Mouse (Mus musculus): ENCODE results near the gene Pgf. TPM values are rescaled to one million over a fixed set of nuclear protein-coding genes. Genes with fewer than 3 reads are reported as not detected.

Pgf gene
- polyA plus RNA-seq, 1 experiment from 2014 or later, result 14.6 TPM

DNA sequence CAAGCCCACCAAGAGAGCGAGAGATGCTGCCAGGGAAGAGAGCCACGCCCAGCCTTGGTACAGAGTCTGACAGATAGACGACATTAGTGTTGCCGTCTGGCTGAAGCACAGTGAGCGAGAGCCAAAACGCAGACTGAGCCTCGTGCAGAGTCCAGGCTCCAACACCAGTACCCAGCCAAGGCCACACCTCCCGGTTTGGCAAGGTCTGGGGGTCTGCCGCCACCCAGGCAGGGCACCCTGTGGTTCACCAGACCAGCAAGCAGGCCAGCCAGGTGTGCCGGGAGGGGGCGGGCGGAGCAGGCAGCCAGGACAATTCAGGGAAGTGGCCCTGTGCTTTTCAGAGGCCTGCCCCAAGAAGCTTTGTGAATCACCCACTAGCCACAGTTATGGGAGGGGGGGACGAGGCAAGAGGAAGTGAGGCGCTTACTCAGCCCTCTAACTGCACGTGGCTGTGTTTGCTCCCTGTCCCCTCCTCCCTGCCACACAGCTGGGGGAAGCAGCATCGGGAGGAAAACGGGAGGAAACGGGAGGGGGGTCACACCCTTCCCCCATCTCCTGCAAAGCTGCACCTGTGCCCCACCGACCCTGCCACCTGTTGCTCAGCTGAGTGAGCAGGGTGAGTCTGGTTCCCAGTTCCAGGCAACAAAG, 15.0 kb upstream of the Pgf start:
- H3K9me3 ChIP-seq (ENCODE audit: low read depth, low read length), result no peaks in the 10 kb centered on the region
- ATAC-seq (ENCODE audit: insufficient read depth) (0 out of 2 replicates have a peak, but pooled peaks have one; percentile 12), DNase-seq (peak; percentile 64)
- H3K27ac ChIP-seq (ENCODE audit: low read depth), result peak overlapping the region; percentile 43
- TF ChIP-seq CTCF (IDR thresholded peaks at IDR 0.05; ENCODE audit: low read depth), result no peak
- H3K4me2 ChIP-seq, result peak overlapping the region; percentile 24; the same call in 1 of the 2 replicates
- 22% methylated on average over 19 of the region's 19 CpGs for WGBS
- H3K4me3 ChIP-seq (ENCODE audit: low read depth, low read length), result no peak overlapping the region
- H3K9ac ChIP-seq, result peak overlapping the region; percentile 4; the same call in 1 of the 2 replicates
- peaks cover 33% of the 10 kb centered on the region for H3K4me1 ChIP-seq (ENCODE audit: insufficient read depth)
- H3K27me3 ChIP-seq (ENCODE audit: insufficient read depth, low read length), result no peaks in the 10 kb centered on the region
- H3K36me3 ChIP-seq (ENCODE audit: insufficient read depth), result no peaks in the 10 kb centered on the region

DNA sequence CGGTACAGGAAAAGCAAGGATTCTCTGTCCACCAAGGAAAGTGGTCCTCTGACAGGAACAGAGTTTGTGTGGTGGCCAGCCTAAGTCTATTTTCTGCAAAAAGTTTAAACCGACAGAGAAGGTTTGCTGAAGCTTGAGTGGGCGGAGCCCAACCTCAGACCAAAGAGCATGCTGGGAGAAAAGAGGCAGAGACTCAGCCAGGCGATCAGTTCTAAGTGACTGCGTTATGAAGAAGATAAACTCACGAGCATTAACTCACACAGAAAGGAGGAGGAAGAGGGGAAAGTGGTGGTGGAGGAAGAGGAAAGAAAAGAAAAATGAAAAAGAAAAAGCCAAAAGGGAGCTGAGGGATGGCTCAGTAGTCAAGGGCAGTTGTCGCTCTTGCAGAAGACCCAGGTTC, 12.7 kb upstream of the Pgf start:
- no peaks in the 10 kb centered on the region for H3K36me3 ChIP-seq (ENCODE audit: insufficient read depth)
- peaks cover 32% of the 10 kb centered on the region for H3K4me1 ChIP-seq (ENCODE audit: insufficient read depth)
- H3K4me3 ChIP-seq (ENCODE audit: low read depth, low read length), result no peak overlapping the region
- no peaks in the 10 kb centered on the region for H3K27me3 ChIP-seq (ENCODE audit: insufficient read depth, low read length)
- WGBS, result 69% methylated on average over 7 of the region's 7 CpGs
- no peak overlapping the region for H3K27ac ChIP-seq (ENCODE audit: low read depth)
- H3K9me3 ChIP-seq (ENCODE audit: low read depth, low read length), result no peaks in the 10 kb centered on the region
- no peak for DNase-seq
- ATAC-seq (ENCODE audit: insufficient read depth), result no peak
- H3K4me2 ChIP-seq, result no peak overlapping the region
- no peak for TF ChIP-seq CTCF (IDR thresholded peaks at IDR 0.05; ENCODE audit: low read depth)
- no peak overlapping the region for H3K9ac ChIP-seq

DNA sequence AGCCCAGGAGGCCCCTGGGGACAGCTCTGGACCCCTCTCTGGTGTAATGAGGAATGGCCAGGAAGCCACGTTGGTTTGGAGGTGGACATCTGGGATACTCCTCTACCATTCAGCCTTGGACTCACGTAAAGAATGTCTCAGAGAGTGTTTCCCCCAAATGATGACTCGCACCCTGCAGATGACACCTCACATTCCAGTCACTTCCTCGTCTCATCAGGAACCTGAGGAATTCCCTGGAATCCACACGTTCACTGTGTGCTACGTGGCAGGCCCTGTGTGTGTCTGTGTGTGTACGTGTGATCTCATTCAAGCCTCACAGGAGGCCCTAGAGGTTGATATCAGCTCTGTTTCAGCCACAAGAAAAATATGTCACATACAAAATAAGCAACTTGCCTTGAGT, 8.8 kb upstream of the Pgf start:
- Histone ChIP-seq H3K27me3 (ENCODE audit: insufficient read depth, low read length) (no peaks in the 10 kb centered on the region), H3K9me3 (ENCODE audit: low read depth, low read length) (no peaks in the 10 kb centered on the region), H3K36me3 (ENCODE audit: insufficient read depth) (no peaks in the 10 kb centered on the region), H3K4me1 (ENCODE audit: insufficient read depth) (peaks cover 18% of the 10 kb centered on the region), H3K4me3 (ENCODE audit: low read depth, low read length) (no peak overlapping the region), H3K9ac (no peak overlapping the region; the same call in 1 of the 2 replicates), H3K4me2 (no peak overlapping the region), H3K27ac (ENCODE audit: low read depth) (no peak overlapping the region)
- ATAC-seq (ENCODE audit: insufficient read depth) (no peak), DNase-seq (no peak)
- no peak for TF ChIP-seq CTCF (IDR thresholded peaks at IDR 0.05; ENCODE audit: low read depth)
- WGBS, result 53% methylated on average over 7 of the region's 7 CpGs

DNA sequence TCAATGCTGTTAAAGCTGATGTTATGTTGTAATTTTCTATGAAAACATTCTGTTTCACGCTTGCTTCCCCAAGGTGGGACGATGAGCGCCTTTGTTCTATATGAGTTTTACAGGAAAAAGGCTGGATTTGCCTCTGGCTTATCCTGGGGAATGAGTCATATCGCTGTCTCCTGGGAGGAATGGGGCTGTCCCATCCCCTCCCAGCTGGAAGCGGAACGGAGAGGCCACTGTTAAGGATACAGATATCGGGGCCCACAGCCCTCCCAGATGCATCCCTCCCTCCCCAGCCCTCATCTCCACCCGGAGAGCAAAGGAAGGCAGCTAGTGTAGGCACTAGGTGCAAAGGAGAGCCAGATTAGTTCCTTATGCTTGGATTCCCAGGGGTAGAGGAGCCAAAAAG, 8.2 kb upstream of the Pgf start:
- ATAC-seq (ENCODE audit: insufficient read depth), result no peak
- no peaks in the 10 kb centered on the region for H3K9me3 ChIP-seq (ENCODE audit: low read depth, low read length)
- 42% methylated on average over 8 of the region's 8 CpGs for WGBS
- H3K36me3 ChIP-seq (ENCODE audit: insufficient read depth), result no peaks in the 10 kb centered on the region
- no peaks in the 10 kb centered on the region for H3K27me3 ChIP-seq (ENCODE audit: insufficient read depth, low read length)
- peaks cover 21% of the 10 kb centered on the region for H3K4me1 ChIP-seq (ENCODE audit: insufficient read depth)
- no peak overlapping the region for H3K4me2 ChIP-seq
- no peak for TF ChIP-seq CTCF (IDR thresholded peaks at IDR 0.05; ENCODE audit: low read depth)
- H3K27ac ChIP-seq (ENCODE audit: low read depth), result no peak overlapping the region
- DNase-seq, result no peak
- H3K4me3 ChIP-seq (ENCODE audit: low read depth, low read length), result no peak overlapping the region
- peak overlapping the region; percentile 22; the same call in 1 of the 2 replicates for H3K9ac ChIP-seq

DNA sequence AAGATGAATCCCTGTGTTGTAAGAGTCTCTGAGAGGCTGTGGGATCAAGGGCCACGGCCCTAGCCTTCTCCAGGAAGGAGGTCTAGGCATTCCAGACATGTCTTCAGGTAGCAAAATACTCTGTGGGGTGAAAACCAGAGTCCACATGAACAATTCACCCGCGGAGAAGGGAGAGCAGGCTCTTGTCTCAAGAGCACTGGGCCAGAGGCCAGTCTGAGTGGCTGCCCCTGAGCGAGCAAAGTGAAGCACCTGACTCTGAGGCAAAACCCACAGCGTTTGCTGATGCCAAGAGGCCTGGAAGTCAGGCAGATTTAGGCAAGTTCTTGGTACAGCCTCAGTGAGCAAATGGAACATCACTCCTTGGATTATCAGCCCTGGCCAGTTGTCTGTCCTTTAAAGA, 6.5 kb upstream of the Pgf start:
- H3K27me3 ChIP-seq (ENCODE audit: insufficient read depth, low read length), result no peaks in the 10 kb centered on the region
- H3K27ac ChIP-seq (ENCODE audit: low read depth), result no peak overlapping the region
- H3K36me3 ChIP-seq (ENCODE audit: insufficient read depth), result no peaks in the 10 kb centered on the region
- H3K4me1 ChIP-seq (ENCODE audit: insufficient read depth), result peaks cover 21% of the 10 kb centered on the region
- no peak for ATAC-seq (ENCODE audit: insufficient read depth)
- no peak overlapping the region for H3K9ac ChIP-seq
- H3K4me2 ChIP-seq, result no peak overlapping the region
- no peaks in the 10 kb centered on the region for H3K9me3 ChIP-seq (ENCODE audit: low read depth, low read length)
- no peak overlapping the region for H3K4me3 ChIP-seq (ENCODE audit: low read depth, low read length)
- no peak for DNase-seq
- 48% methylated on average over 5 of the region's 5 CpGs for WGBS
- TF ChIP-seq CTCF (IDR thresholded peaks at IDR 0.05; ENCODE audit: low read depth), result no peak

DNA sequence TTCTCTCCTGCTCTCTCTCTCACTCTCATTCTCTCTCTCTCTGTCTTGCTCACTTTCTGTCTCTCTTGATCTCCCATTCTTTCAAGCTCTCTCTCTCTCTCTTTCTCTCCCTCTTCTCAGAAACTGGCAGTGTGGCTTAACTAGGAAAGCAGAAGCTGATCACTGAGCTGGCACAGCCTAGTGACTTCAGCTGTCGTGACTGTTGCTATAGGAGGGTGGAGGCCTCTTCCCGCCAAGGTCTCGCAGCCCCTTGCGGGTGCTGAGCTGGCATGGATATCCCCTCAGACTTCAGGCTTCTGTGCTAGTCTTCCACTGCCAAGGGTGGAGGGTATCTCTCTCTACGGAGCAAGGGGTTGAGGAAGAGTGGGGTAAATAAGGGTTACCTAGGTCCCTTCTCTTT, 5.3 kb upstream of the Pgf start:
- H3K4me1 ChIP-seq (ENCODE audit: insufficient read depth), result peaks cover 21% of the 10 kb centered on the region
- H3K4me2 ChIP-seq, result no peak overlapping the region
- H3K27me3 ChIP-seq (ENCODE audit: insufficient read depth, low read length), result no peaks in the 10 kb centered on the region
- H3K36me3 ChIP-seq (ENCODE audit: insufficient read depth), result no peaks in the 10 kb centered on the region
- no peak overlapping the region for H3K27ac ChIP-seq (ENCODE audit: low read depth)
- no peak overlapping the region for H3K4me3 ChIP-seq (ENCODE audit: low read depth, low read length)
- ATAC-seq (ENCODE audit: insufficient read depth) (no peak), DNase-seq (no peak)
- no peak overlapping the region for H3K9ac ChIP-seq
- no peaks in the 10 kb centered on the region for H3K9me3 ChIP-seq (ENCODE audit: low read depth, low read length)
- no peak for TF ChIP-seq CTCF (IDR thresholded peaks at IDR 0.05; ENCODE audit: low read depth)
- WGBS, result 69% methylated on average over 5 of the region's 5 CpGs

DNA sequence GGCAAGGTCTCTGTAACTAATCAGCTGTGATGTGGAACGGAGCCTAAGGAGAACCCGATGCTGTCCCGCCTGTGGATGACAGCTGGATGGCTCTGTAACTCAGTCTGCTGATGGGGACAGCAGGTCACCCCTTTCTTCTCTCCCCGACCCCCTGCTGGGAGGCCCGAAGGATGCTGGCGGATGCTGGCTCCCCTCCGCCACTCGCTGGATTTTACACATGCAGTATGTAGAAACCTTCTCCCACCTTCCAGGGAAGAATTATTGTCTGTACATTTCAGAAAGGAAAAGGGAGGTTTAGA, 4.7 kb upstream of the Pgf start:
- no peak for DNase-seq
- TF ChIP-seq CTCF (IDR thresholded peaks at IDR 0.05; ENCODE audit: low read depth), result no peak
- H3K4me2 ChIP-seq, result no peak overlapping the region

More for the DNA sequence above, 4.7 kb upstream of the Pgf start:
- no peaks in the 10 kb centered on the region for H3K36me3 ChIP-seq (ENCODE audit: insufficient read depth)
- H3K27ac ChIP-seq (ENCODE audit: low read depth), result no peak overlapping the region
- no peak for ATAC-seq (ENCODE audit: insufficient read depth)
- H3K9ac ChIP-seq, result no peak overlapping the region; the same call in 1 of the 2 replicates
- whole genome bisulfite sequencing, result 13% methylated on average over 8 of the region's 8 CpGs
- H3K4me1 ChIP-seq (ENCODE audit: insufficient read depth), result peaks cover 21% of the 10 kb centered on the region
- H3K9me3 ChIP-seq (ENCODE audit: low read depth, low read length), result no peaks in the 10 kb centered on the region
- no peaks in the 10 kb centered on the region for H3K27me3 ChIP-seq (ENCODE audit: insufficient read depth, low read length)
- H3K4me3 ChIP-seq (ENCODE audit: low read depth, low read length), result no peak overlapping the region

All from lung, embryonic 14.5 days (tissue).